In genomic region chr2:61514445-61515123, GRCm38 (mm10) we compare ENCODE assay signal across 17 mouse cellular contexts.
DNase-seq lines count a peak whose midpoint lies in the region; ATAC-seq and TF ChIP-seq lines count a peak whose summit lies in the region.
"Had no signal": no experiment of that assay in that cellular context is flagged by ENCODE, and none has a peak within 500 bp of the region (broad histone marks: within the 10 kb centered on the region; RNA-seq: fewer than 3 reads in every experiment).

No protein-coding gene starts in this region.

- TF ChIP-seq POLR2A in thymus, adult 2 months (IDR thresholded peaks at IDR 0.05; ENCODE audit: control insufficient read depth, extremely low read depth, insufficient read depth, low read length, poor library complexity), result no peak

- peak overlapping the region; percentile 71 for H3K27ac ChIP-seq in thymus, adult 2 months (ENCODE audit: control insufficient read depth, insufficient read depth, low read length)
- peak overlapping the region; percentile 58; the same call in 1 of the 2 replicates for H3K27ac ChIP-seq in liver, postnatal 0 days (ENCODE audit: low read depth)
- no peak overlapping the region for H3K27ac ChIP-seq in hindbrain, embryonic 12.5 days
- no peak overlapping the region for H3K27ac ChIP-seq in hindbrain, embryonic 13.5 days
- H3K27ac ChIP-seq: embryonic facial prominence, embryonic 12.5 days; neural tube, embryonic 12.5 days had no signal

- 18% methylated on average over 6 of the region's 6 CpGs for WGBS in thymus, adult 2 months
- 40% methylated on average over 6 of the region's 6 CpGs for WGBS in liver, postnatal 0 days (ENCODE audit: insufficient replicate concordance)
- WGBS in hindbrain, embryonic 12.5 days, result 94% methylated on average over 6 of the region's 6 CpGs
- WGBS in hindbrain, embryonic 13.5 days, result 95% methylated on average over 6 of the region's 6 CpGs

- H3K4me2 ChIP-seq in liver, postnatal 0 days (ENCODE audit: low read depth, low read length), result peak overlapping the region; percentile 60
- no peak overlapping the region for H3K4me2 ChIP-seq in hindbrain, embryonic 12.5 days (replicated peaks)
- H3K4me2 ChIP-seq in hindbrain, embryonic 13.5 days, result no peak overlapping the region
- H3K4me2 ChIP-seq: embryonic facial prominence, embryonic 12.5 days; heart, embryonic 11.5 days; neural tube, embryonic 12.5 days had no signal

- no peaks in the 10 kb centered on the region for H3K9me3 ChIP-seq in liver, postnatal 0 days (ENCODE audit: low read length)
- H3K9me3 ChIP-seq in hindbrain, embryonic 12.5 days (replicated peaks), result no peaks in the 10 kb centered on the region
- H3K9me3 ChIP-seq in hindbrain, embryonic 13.5 days, result no peaks in the 10 kb centered on the region
- H3K9me3 ChIP-seq: embryonic facial prominence, embryonic 12.5 days; neural tube, embryonic 12.5 days had no signal

- H3K4me3 ChIP-seq in thymus, adult 2 months (ENCODE audit: control insufficient read depth, insufficient read depth, low read length), result no peak overlapping the region
- 0 out of 2 replicates have a peak overlapping the region, but pooled peaks have one; percentile 17 for H3K4me3 ChIP-seq in liver, postnatal 0 days (ENCODE audit: low read depth, low read length)
- no peak overlapping the region for H3K4me3 ChIP-seq in hindbrain, embryonic 12.5 days
- H3K4me3 ChIP-seq in hindbrain, embryonic 13.5 days, result no peak overlapping the region
- H3K4me3 ChIP-seq: embryonic facial prominence, embryonic 12.5 days; neural tube, embryonic 12.5 days had no signal

- H3K36me3 ChIP-seq in thymus, adult 2 months (ENCODE audit: control insufficient read depth, insufficient read depth, low read length), result no peaks in the 10 kb centered on the region
- no peaks in the 10 kb centered on the region for H3K36me3 ChIP-seq in liver, postnatal 0 days (replicated peaks; ENCODE audit: insufficient read depth, low read length)
- H3K36me3 ChIP-seq in hindbrain, embryonic 12.5 days, result no peaks in the 10 kb centered on the region
- no peaks in the 10 kb centered on the region for H3K36me3 ChIP-seq in hindbrain, embryonic 13.5 days
- H3K36me3 ChIP-seq: embryonic facial prominence, embryonic 12.5 days; neural tube, embryonic 12.5 days had no signal

- TF ChIP-seq CTCF in thymus, adult 2 months (IDR thresholded peaks at IDR 0.05; ENCODE audit: borderline replicate concordance, control insufficient read depth, extremely low read depth, insufficient read depth, low read length, poor library complexity), result no peak
- no peak for TF ChIP-seq CTCF in liver, postnatal 0 days (IDR thresholded peaks at IDR 0.05; ENCODE audit: low read depth)

- TF ChIP-seq EP300 in liver, postnatal 0 days (IDR thresholded peaks at IDR 0.05; ENCODE audit: low read depth), result peak; percentile 71

- peak; percentile 76 for ATAC-seq in erythroid progenitor cell, adult 5-6 weeks (replicated peaks; ENCODE audit: low FRiP score, poor library complexity, severe bottlenecking)
- ATAC-seq in liver, postnatal 0 days, result peak; percentile 82
- ATAC-seq in hindbrain, embryonic 12.5 days (ENCODE audit: low FRiP score), result no peak
- no peak for ATAC-seq in monocyte, adult 5-6 weeks (replicated peaks; ENCODE audit: insufficient number of reproducible peaks, low FRiP score, low TSS enrichment, poor library complexity, severe bottlenecking)
- ATAC-seq in hindbrain, embryonic 13.5 days (ENCODE audit: low FRiP score), result no peak

- no peaks in the 10 kb centered on the region for H3K27me3 ChIP-seq in thymus, adult 2 months (ENCODE audit: control insufficient read depth, insufficient read depth, low read length)
- no peaks in the 10 kb centered on the region for H3K27me3 ChIP-seq in liver, postnatal 0 days (ENCODE audit: insufficient read depth, low read length)
- H3K27me3 ChIP-seq in hindbrain, embryonic 12.5 days, result no peaks in the 10 kb centered on the region
- H3K27me3 ChIP-seq in hindbrain, embryonic 13.5 days, result no peaks in the 10 kb centered on the region
- H3K27me3 ChIP-seq: embryonic facial prominence, embryonic 12.5 days; neural tube, embryonic 12.5 days had no signal

- H3K9ac ChIP-seq in liver, postnatal 0 days (replicated peaks), result no peak overlapping the region
- H3K9ac ChIP-seq in hindbrain, embryonic 12.5 days, result no peak overlapping the region
- no peak overlapping the region for H3K9ac ChIP-seq in hindbrain, embryonic 13.5 days
- H3K9ac ChIP-seq: embryonic facial prominence, embryonic 12.5 days; neural tube, embryonic 12.5 days had no signal

- peaks cover 9% of the 10 kb centered on the region for H3K4me1 ChIP-seq in thymus, adult 2 months (replicated peaks; ENCODE audit: control insufficient read depth, insufficient read depth, low read length)
- H3K4me1 ChIP-seq in liver, postnatal 0 days (ENCODE audit: insufficient read depth), result peaks cover 16% of the 10 kb centered on the region
- H3K4me1 ChIP-seq in hindbrain, embryonic 12.5 days, result no peaks in the 10 kb centered on the region
- H3K4me1 ChIP-seq in hindbrain, embryonic 13.5 days (replicated peaks), result peaks cover 4% of the 10 kb centered on the region; the same call in 1 of the 2 replicates
- H3K4me1 ChIP-seq: embryonic facial prominence, embryonic 12.5 days; neural tube, embryonic 12.5 days had no signal

- no peak for DNase-seq in thymus, adult 2 months
- no peak for DNase-seq in thymus, postnatal 14 days
- no peak for DNase-seq in liver, postnatal 0 days
- DNase-seq in layer of hippocampus, postnatal 25 days (ENCODE audit: extremely low spot score in 1 of 2, low spot score in 1 of 2), result no peak
- DNase-seq: kidney, adult 11 months; kidney, postnatal 36 days; layer of hippocampus, postnatal 36 days; left cerebral cortex, postnatal 4 days; lung, adult 2 months; retina, postnatal 1 day had no signal

Comparison
In these comparisons a context has a peak if more than half of its experiments do, and no peak if none do; other contexts are left out.
1. H3K27ac ChIP-seq: peak in thymus, adult 2 months (single experiment) and liver, postnatal 0 days (single experiment); none in hindbrain, embryonic 12.5 days (single experiment) and hindbrain, embryonic 13.5 days (single experiment).
2. ATAC-seq: peak in erythroid progenitor cell, adult 5-6 weeks (single experiment) and liver, postnatal 0 days (single experiment); none in hindbrain, embryonic 12.5 days (single experiment), monocyte, adult 5-6 weeks (single experiment) and hindbrain, embryonic 13.5 days (single experiment).